Mouse (Mus musculus): ENCODE results near the gene Gm15114. TPM values are rescaled to one million over a fixed set of nuclear protein-coding genes. Genes with fewer than 3 reads are reported as not detected.

Gm15114 gene
- 6.5 TPM for polyA plus RNA-seq (2014; fragmentation: Illumina TruSeq; extraction: RNeasy Lipid Tissue Mini Kit (QIAGEN cat#74804); ENCODE audit: low read depth, low replicate concordance)

GRCm38 (mm10) chrX:148488649-148489048 lies at the start of gene Gm15114:
TSS of gene Gm15114 (plus strand) at chrX:148488949.

Other genes with a start within 250 kb of the Gm15114 start
- gene Gm8334, start 126.2 kb downstream of the Gm15114 start, polyA plus RNA-seq (2014; fragmentation: Illumina TruSeq; extraction: RNeasy Lipid Tissue Mini Kit (QIAGEN cat#74804); ENCODE audit: low read depth, low replicate concordance), result 0.36 TPM
- gene Gm15127, start 174.6 kb downstream of the Gm15114 start, polyA plus RNA-seq (2014; fragmentation: Illumina TruSeq; extraction: RNeasy Lipid Tissue Mini Kit (QIAGEN cat#74804); ENCODE audit: low read depth, low replicate concordance), result 7.3 TPM